ENCODE assay signal across 7 mouse cellular contexts in genomic region chr2:156179046-156179795, GRCm38 (mm10). TPM values are rescaled to one million over a fixed set of nuclear protein-coding genes. Genes with fewer than 3 reads are reported as not detected.
A peak's percentile ranks its signal among the peaks of the same experiment; 100 is the strongest.
DNase-seq lines count a peak whose midpoint lies in the region; ATAC-seq and TF ChIP-seq lines count a peak whose summit lies in the region.

No protein-coding gene starts in this region.

- H3K27ac ChIP-seq in cortical plate, adult 2 months (ENCODE audit: insufficient read depth, low read length) = peak overlapping the region; percentile 95
- peak overlapping the region; percentile 89 for H3K27ac ChIP-seq in midbrain, embryonic 11.5 days (ENCODE audit: low read depth, low read length)

- H3K9me3 ChIP-seq in midbrain, embryonic 11.5 days (ENCODE audit: control insufficient read depth, low read length) = no peaks in the 10 kb centered on the region

- peak overlapping the region; percentile 82 for H3K4me2 ChIP-seq in midbrain, embryonic 11.5 days

- DNase-seq in adipocyte (ENCODE audit: low spot score) = peak; percentile 77
- peak; percentile 82 for DNase-seq in gastrocnemius, postnatal 10 days
- DNase-seq in left cerebral cortex, postnatal 4 days = peak; percentile 82
- DNase-seq in midbrain, embryonic 11.5 days (ENCODE audit: low spot score, missing footprints) = peak; percentile 97
- DNase-seq in right cerebral cortex, postnatal 4 days = peak; percentile 77

- H3K4me1 ChIP-seq in cortical plate, adult 2 months (ENCODE audit: control insufficient read depth, insufficient read depth, low read length) = peaks cover 3% of the 10 kb centered on the region; the same call in 1 of the 2 replicates
- H3K4me1 ChIP-seq in midbrain, embryonic 11.5 days (ENCODE audit: control insufficient read depth, insufficient read depth, low read length) = peaks cover 17% of the 10 kb centered on the region

- H3K4me3 ChIP-seq in cortical plate, adult 2 months (ENCODE audit: insufficient read depth, low read length) = peak overlapping the region; percentile 69
- H3K4me3 ChIP-seq in midbrain, embryonic 11.5 days (ENCODE audit: low read depth, low read length) = peak overlapping the region; percentile 90

- no peaks in the 10 kb centered on the region for H3K27me3 ChIP-seq in midbrain, embryonic 11.5 days (ENCODE audit: control insufficient read depth, insufficient read depth, low read length)

- intact Hi-C loops in left cerebral cortex, postnatal 4 days (cut with DNase I) = no loop called here

- TF ChIP-seq CTCF in cortical plate, adult 2 months (IDR thresholded peaks at IDR 0.05; ENCODE audit: extremely low read depth, insufficient read depth, low read length) = no peak

- 2% methylated on average over 47 of the region's 47 CpGs for WGBS in midbrain, embryonic 11.5 days

- ATAC-seq in inflammation-experienced regulatory T-cells, adult 6 months = peak; percentile 55
- ATAC-seq in midbrain, embryonic 11.5 days (ENCODE audit: low FRiP score) = peak; percentile 53

- peaks cover 12% of the 10 kb centered on the region for H3K36me3 ChIP-seq in midbrain, embryonic 11.5 days (ENCODE audit: control insufficient read depth, insufficient read depth, low read length)

- peak overlapping the region; percentile 100 for H3K9ac ChIP-seq in midbrain, embryonic 11.5 days (ENCODE audit: low read length)

- TF ChIP-seq POLR2A in cortical plate, adult 2 months (IDR thresholded peaks at IDR 0.05; ENCODE audit: extremely low read depth, insufficient read depth, low read length) = peak; percentile 14; the same call in 1 of the 2 replicates

RNA-seq across cellular contexts. Expression of gene Rbm39, which starts 0.8 kb away (rescaled TPM):
- 131 and 146 TPM in 2 replicates for polyA plus RNA-seq in cortical plate, adult 2 months (2012; rRNA removed)
- 100 to 1,000 TPM; 139 to 199 TPM for total RNA-seq in gastrocnemius, postnatal 10 days (2021)
- 100 to 1,000 TPM; 572 to 796 (median 746) TPM for polyA plus RNA-seq in inflammation-experienced regulatory T-cells, adult 6 months (2017; shearing (Covaris generic))
- 100 to 1,000 TPM; 345 to 348 TPM for total RNA-seq in left cerebral cortex, postnatal 4 days (2021)
- 708 and 733 TPM in 2 replicates for polyA plus RNA-seq in midbrain, embryonic 11.5 days (2014; fragmentation: Nextera tagmentation; extraction: Ambion mirVana)

RNA-seq across cellular contexts. Expression of gene Phf20, which starts 17.0 kb away (rescaled TPM):
- 29.2 and 30.5 TPM in 2 replicates for polyA plus RNA-seq in cortical plate, adult 2 months (2012; rRNA removed)
- total RNA-seq in gastrocnemius, postnatal 10 days (2021) = 10 to 100 TPM; 25.1 to 27.3 TPM
- 100 to 1,000 TPM in 1 of 3 experiments, 10 to 100 TPM in 2; 56.7 to 100 (median 81.3) TPM for polyA plus RNA-seq in inflammation-experienced regulatory T-cells, adult 6 months (2017; shearing (Covaris generic))
- 100 to 1,000 TPM in 1 of 2 experiments, 10 to 100 TPM in 1; 93.5 to 101 TPM for total RNA-seq in left cerebral cortex, postnatal 4 days (2021)
- polyA plus RNA-seq in midbrain, embryonic 11.5 days (2014; fragmentation: Nextera tagmentation; extraction: Ambion mirVana) = 91.4 and 102 TPM in 2 replicates

RNA-seq across cellular contexts. Expression of gene Nfs1, which starts 35.2 kb away (rescaled TPM):
- 54.9 and 55.9 TPM in 2 replicates for polyA plus RNA-seq in cortical plate, adult 2 months (2012; rRNA removed)
- 10 to 100 TPM; 48.4 to 55.1 TPM for total RNA-seq in gastrocnemius, postnatal 10 days (2021)
- polyA plus RNA-seq in inflammation-experienced regulatory T-cells, adult 6 months (2017; shearing (Covaris generic)) = 10 to 100 TPM; 34.3 to 43.0 (median 36.7) TPM
- total RNA-seq in left cerebral cortex, postnatal 4 days (2021) = 10 to 100 TPM; 25.4 to 26.6 TPM
- polyA plus RNA-seq in midbrain, embryonic 11.5 days (2014; fragmentation: Nextera tagmentation; extraction: Ambion mirVana) = 34.1 and 37.2 TPM in 2 replicates

RNA-seq across cellular contexts. Expression of gene Romo1, which starts 35.4 kb away (rescaled TPM):
- polyA plus RNA-seq in cortical plate, adult 2 months (2012; rRNA removed) = 247 and 260 TPM in 2 replicates
- 100 to 1,000 TPM; 207 to 226 TPM for total RNA-seq in gastrocnemius, postnatal 10 days (2021)
- 100 to 1,000 TPM; 144 to 170 (median 160) TPM for polyA plus RNA-seq in inflammation-experienced regulatory T-cells, adult 6 months (2017; shearing (Covaris generic))
- total RNA-seq in left cerebral cortex, postnatal 4 days (2021) = 100 to 1,000 TPM; 223 to 225 TPM
- 410 TPM in 2 replicates for polyA plus RNA-seq in midbrain, embryonic 11.5 days (2014; fragmentation: Nextera tagmentation; extraction: Ambion mirVana)

RNA-seq across cellular contexts. Expression of gene Gm28036, which starts 52.3 kb away (rescaled TPM):
- 2.2 and 5.6 TPM in 2 replicates for polyA plus RNA-seq in cortical plate, adult 2 months (2012; rRNA removed)
- 10 to 100 TPM; 12.8 to 13.4 TPM for total RNA-seq in gastrocnemius, postnatal 10 days (2021)
- 10 to 100 TPM in 1 of 3 experiments, 1 to 10 TPM in 2; 5.9 to 12.5 (median 10.0) TPM for polyA plus RNA-seq in inflammation-experienced regulatory T-cells, adult 6 months (2017; shearing (Covaris generic))
- 10 to 100 TPM; 26.1 to 40.2 TPM for total RNA-seq in left cerebral cortex, postnatal 4 days (2021)
- 19.1 and 19.6 TPM in 2 replicates for polyA plus RNA-seq in midbrain, embryonic 11.5 days (2014; fragmentation: Nextera tagmentation; extraction: Ambion mirVana)

Comparison
In these comparisons a context has a peak if more than half of its experiments do, and no peak if none do; other contexts are left out.
1. Peak in every context shown above with its lines: DNase-seq, ATAC-seq, H3K4me3 ChIP-seq and H3K27ac ChIP-seq.